Mouse (Mus musculus): ENCODE measurements around the gene Dst. TPM values are rescaled to one million over a fixed set of nuclear protein-coding genes. Genes with fewer than 3 reads are reported as not detected.

The Dst gene
- total and polyA plus RNA-seq, 3 experiments, result 9.1 to 28.0 (median 20.5) TPM

DNA sequence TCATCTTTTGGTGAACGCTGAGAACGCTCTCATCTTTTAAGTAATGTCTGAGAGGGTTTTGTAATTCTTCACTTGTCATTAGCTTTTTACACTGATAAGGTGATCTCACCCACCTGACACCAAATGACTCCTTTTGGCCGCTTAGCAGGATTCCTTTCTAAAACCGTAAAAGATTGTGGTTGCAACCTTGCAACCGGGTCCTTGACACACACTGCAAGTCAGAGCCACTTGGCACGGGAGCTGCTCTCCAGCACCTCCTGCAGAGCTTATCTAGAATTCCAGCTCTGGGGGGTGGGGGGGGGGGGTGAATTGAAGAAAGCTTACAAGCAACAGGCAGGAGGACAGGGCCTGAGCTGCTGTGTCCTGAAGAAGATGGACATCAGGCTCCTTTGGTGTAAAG lies 420.6 kb downstream of the Dst start:
- Histone ChIP-seq H3K4me2 (ENCODE audit: insufficient read depth, low read depth, poor library complexity, severe bottlenecking) (no peak overlapping the region), H3K4me3 (replicated peaks in 1 of 3; ENCODE audit: low read depth in 2 of 3, low read length in 2 of 3, poor library complexity in 1 of 3) (no peak overlapping the region), H3K27me3 (replicated peaks) (no peaks in the 10 kb centered on the region), H3K9me3 (replicated peaks; ENCODE audit: low read length) (no peaks in the 10 kb centered on the region), H3K9ac (ENCODE audit: insufficient read depth, low read depth) (no peak overlapping the region), H3K27ac (ENCODE audit: insufficient read depth, low read depth) (no peak overlapping the region), H3K36me3 (replicated peaks in 1 of 2; ENCODE audit: control insufficient read depth in 1 of 2, insufficient read depth in 1 of 2, low read length in 1 of 2) (no peaks in the 10 kb centered on the region), H3K79me2 (replicated peaks; ENCODE audit: control insufficient read depth, extremely low read depth, insufficient read depth, poor library complexity, severe bottlenecking) (no peaks in the 10 kb centered on the region), H3K4me1 (ENCODE audit: control insufficient read depth in 1 of 2, insufficient read depth in 2 of 2) (peaks cover 0 to 3% of the 10 kb centered on the region in 2 experiments; a peak in 1 of 4 replicates)
- DNase-seq (ENCODE audit: extremely low read depth), result no peak
- TF ChIP-seq CHD2 (IDR thresholded peaks at IDR 0.05; ENCODE audit: low read length), result no peak
- TF ChIP-seq JUND (conservative IDR thresholded peaks at IDR 0.05; ENCODE audit: low read depth, low read length), result no peak
- no peak for TF ChIP-seq POLR2A (IDR thresholded peaks at IDR 0.05; ENCODE audit: low read depth, low read length)
- 0 out of 4 replicates have a peak, but pooled peaks of 1 of the 2 experiments have one; percentile 13 for TF ChIP-seq CTCF (conservative IDR thresholded peaks at IDR 0.05 in 1 of 2, IDR thresholded peaks at IDR 0.05 in 1 of 2; ENCODE audit: low read depth in 2 of 2, low read length in 2 of 2)
- no peak for TF ChIP-seq PAX5 (IDR thresholded peaks at IDR 0.05; ENCODE audit: low read length)
- dilution Hi-C loops (cut with MboI; ENCODE audit: extremely low pct_ligation_motif_present, extremely low pct_unique_long_range_greater_than_20kb, low sequenced_read_pairs), result no loop called here
- in situ Hi-C loops (cut with MboI; ENCODE audit: low pct_ligation_motif_present, low pct_unique_long_range_greater_than_20kb, low sequenced_read_pairs), result no loop called here

- dilution Hi-C loops (cut with MboI; ENCODE audit: extremely low pct_ligation_motif_present, extremely low pct_unique_long_range_greater_than_20kb, low sequenced_read_pairs) (no loop called here), in situ Hi-C loops (cut with MboI; ENCODE audit: low pct_ligation_motif_present, low pct_unique_long_range_greater_than_20kb, low sequenced_read_pairs) (no loop called here)
- Histone ChIP-seq H3K27ac (ENCODE audit: insufficient read depth, low read depth) (no peak overlapping the region), H3K4me2 (ENCODE audit: insufficient read depth, low read depth, poor library complexity, severe bottlenecking) (no peak overlapping the region), H3K36me3 (replicated peaks in 1 of 2; ENCODE audit: control insufficient read depth in 1 of 2, insufficient read depth in 1 of 2, low read length in 1 of 2) (no peaks in the 10 kb centered on the region), H3K27me3 (replicated peaks) (no peaks in the 10 kb centered on the region), H3K4me3 (replicated peaks in 1 of 3; ENCODE audit: low read depth in 2 of 3, low read length in 2 of 3, poor library complexity in 1 of 3) (no peak overlapping the region), H3K9ac (ENCODE audit: insufficient read depth, low read depth) (no peak overlapping the region), H3K4me1 (ENCODE audit: control insufficient read depth in 1 of 2, insufficient read depth in 2 of 2) (peaks cover 0 to 3% of the 10 kb centered on the region in 2 experiments; a peak in 1 of 4 replicates), H3K9me3 (replicated peaks; ENCODE audit: low read length) (no peaks in the 10 kb centered on the region), H3K79me2 (replicated peaks; ENCODE audit: control insufficient read depth, extremely low read depth, insufficient read depth, poor library complexity, severe bottlenecking) (no peaks in the 10 kb centered on the region)
- DNase-seq (ENCODE audit: extremely low read depth), result no peak
- TF ChIP-seq MAZ (IDR thresholded peaks at IDR 0.05; ENCODE audit: low read depth, low read length), result no peak
- TF ChIP-seq KAT2A (IDR thresholded peaks at IDR 0.05; ENCODE audit: insufficient replicate concordance, low read length), result no peak
- TF ChIP-seq USF2 (conservative IDR thresholded peaks at IDR 0.05; ENCODE audit: low read depth, low read length), result no peak
- no peak for TF ChIP-seq ZC3H11A (IDR thresholded peaks at IDR 0.05; ENCODE audit: low read depth, low read length)
- TF ChIP-seq ETS1 (conservative IDR thresholded peaks at IDR 0.05; ENCODE audit: low read depth, low read length), result no peak
- no peak for TF ChIP-seq ZNF384 (IDR thresholded peaks at IDR 0.05; ENCODE audit: low read depth, low read length)
- no peak for TF ChIP-seq CHD1 (IDR thresholded peaks at IDR 0.05; ENCODE audit: low read depth, low read length)
- TF ChIP-seq CTCF (conservative IDR thresholded peaks at IDR 0.05 in 1 of 2, IDR thresholded peaks at IDR 0.05 in 1 of 2; ENCODE audit: low read depth in 2 of 2, low read length in 2 of 2), result no peak
- no peak for TF ChIP-seq UBTF (IDR thresholded peaks at IDR 0.05; ENCODE audit: low read depth, low read length)
- no peak for TF ChIP-seq BHLHE40 (IDR thresholded peaks at IDR 0.05; ENCODE audit: low read depth, low read length)
- TF ChIP-seq IRF4 (IDR thresholded peaks at IDR 0.05; ENCODE audit: low read depth, low read length), result no peak
- TF ChIP-seq JUND (conservative IDR thresholded peaks at IDR 0.05; ENCODE audit: low read depth, low read length), result no peak
- no peak for TF ChIP-seq MAX (IDR thresholded peaks at IDR 0.05; ENCODE audit: low read length)
- TF ChIP-seq POLR2A (IDR thresholded peaks at IDR 0.05; ENCODE audit: low read depth, low read length), result no peak
- no peak for TF ChIP-seq ELF1 (IDR thresholded peaks at IDR 0.05; ENCODE audit: low read depth, low read length)
- no peak for TF ChIP-seq GABPA (IDR thresholded peaks at IDR 0.05; ENCODE audit: insufficient replicate concordance, low read depth, low read length)
- TF ChIP-seq MAFK (IDR thresholded peaks at IDR 0.05; ENCODE audit: insufficient replicate concordance, low read length), result no peak
- no peak for TF ChIP-seq SIN3A (IDR thresholded peaks at IDR 0.05; ENCODE audit: low read length)
Measured at GRCm38 (mm10) chr1:34331767-34332166, 423.7 kb downstream of the Dst start.

Other genes with a start within 250 kb of the Dst start
- 41.3 and 45.9 TPM in 2 replicates for gene Prim2, start 238.4 kb upstream of the Dst start, total RNA-seq (2012; rRNA removed)
- gene Prim2, start 238.4 kb upstream of the Dst start, total RNA-seq (2014; rRNA removed), result 72.6 and 78.8 TPM in 2 replicates
- 50.7 and 51.7 TPM in 2 replicates for gene Prim2, start 238.4 kb upstream of the Dst start, polyA plus RNA-seq (2012; ENCODE audit: insufficient read length, low read depth)
- 5.8 and 5.9 TPM in 2 replicates for gene Rab23, start 188.3 kb upstream of the Dst start, total RNA-seq (2012; rRNA removed)
- gene Rab23, start 188.3 kb upstream of the Dst start, total RNA-seq (2014; rRNA removed), result 5.0 and 6.7 TPM in 2 replicates
- 16.8 and 17.6 TPM in 2 replicates for gene Rab23, start 188.3 kb upstream of the Dst start, polyA plus RNA-seq (2012; ENCODE audit: insufficient read length, low read depth)
- 51.1 and 54.8 TPM in 2 replicates for gene Bag2, start 150.4 kb upstream of the Dst start, total RNA-seq (2012; rRNA removed)
- 73.5 and 81.7 TPM in 2 replicates for gene Bag2, start 150.4 kb upstream of the Dst start, total RNA-seq (2014; rRNA removed)
- 62.1 and 64.4 TPM in 2 replicates for gene Bag2, start 150.4 kb upstream of the Dst start, polyA plus RNA-seq (2012; ENCODE audit: insufficient read length, low read depth)
- 13.9 and 16.6 TPM in 2 replicates for gene Zfp451, start 93.6 kb upstream of the Dst start, total RNA-seq (2012; rRNA removed)
- gene Zfp451, start 93.6 kb upstream of the Dst start, total RNA-seq (2014; rRNA removed), result 21.2 and 23.0 TPM in 2 replicates
- 20.5 and 22.9 TPM in 2 replicates for gene Zfp451, start 93.6 kb upstream of the Dst start, polyA plus RNA-seq (2012; ENCODE audit: insufficient read length, low read depth)
- 0.50 and 1.4 TPM in 2 replicates for gene Bend6, start 409 bp upstream of the Dst start, total RNA-seq (2012; rRNA removed)
- gene Bend6, start 409 bp upstream of the Dst start, total RNA-seq (2014; rRNA removed), result 3.2 and 4.0 TPM in 2 replicates
- 2.5 and 3.4 TPM in 2 replicates for gene Bend6, start 409 bp upstream of the Dst start, polyA plus RNA-seq (2012; ENCODE audit: insufficient read length, low read depth)